Mouse (Mus musculus) kidney, adult 2 months (tissue): ENCODE data around the gene Atoh8.

ENCODE experiments used
- CTCF ChIP-seq: fragments of 200-500 bp; conservative IDR thresholded peaks from 2 replicates; pipeline ENCODE4 v1.5.1; 2011; ENCODE audit warnings: low read depth, mild to moderate bottlenecking, control low read depth, low read length, moderate library complexity, mixed read lengths; ENCODE audit not compliant: insufficient read depth, insufficient read length
- POLR2A ChIP-seq: fragments of 200-500 bp; IDR thresholded peaks from one replicate; pipeline ENCODE4 v1.6.1; 2011; ENCODE audit warnings: low read depth, low read length, control low read depth

GRCm38 (mm10) chr6:72179006-72179405, 56.4 kb downstream of the Atoh8 start:
- TF ChIP-seq POLR2A, result no peak
- TF ChIP-seq CTCF, result no peak
